Mouse (Mus musculus) urinary bladder, postnatal 14 days (tissue): ENCODE data around the gene Cnksr3.

ENCODE experiments used
- DNase-seq: peaks from one replicate; pipeline ENCODE4 v3.0.0; 2021; ENCODE audit warnings: low spot score

The Cnksr3 gene

GRCm38 (mm10) chr10:7211696-7212482 is at the start of gene Cnksr3:
Cnksr3 (minus strand) TSS chr10:7212237.
- DNase-seq: peak; percentile 98

GRCm38 (mm10) chr10:7260166-7261108 is 48.4 kb upstream of the Cnksr3 start:
- DNase-seq: no peak

- DNase-seq: no peak
Observed at GRCm38 (mm10) chr10:7258607-7259006, 46.6 kb upstream of the Cnksr3 start.

GRCm38 (mm10) chr10:7250455-7250854 is 38.4 kb upstream of the Cnksr3 start:
- no peak for DNase-seq

- no peak for DNase-seq
Observed at GRCm38 (mm10) chr10:7234601-7235000, 22.6 kb upstream of the Cnksr3 start.

GRCm38 (mm10) chr10:7217551-7218127 is 5.6 kb upstream of the Cnksr3 start:
- no peak for DNase-seq

- no peak for DNase-seq
Observed at GRCm38 (mm10) chr10:7214718-7215117, 2.7 kb upstream of the Cnksr3 start.

- no peak for DNase-seq
Observed at GRCm38 (mm10) chr10:7213066-7213630, 1.1 kb upstream of the Cnksr3 start.

- peak; percentile 39 for DNase-seq
Observed at GRCm38 (mm10) chr10:7212537-7212936, 500 bp upstream of the Cnksr3 start.

- DNase-seq: peak; percentile 80
Observed at GRCm38 (mm10) chr10:7210991-7211695, 894 bp downstream of the Cnksr3 start.

GRCm38 (mm10) chr10:7209691-7210455 is 2.2 kb downstream of the Cnksr3 start:
- DNase-seq: no peak

GRCm38 (mm10) chr10:7208859-7209441 is 3.1 kb downstream of the Cnksr3 start:
- no peak for DNase-seq

GRCm38 (mm10) chr10:7207301-7207700 is 4.7 kb downstream of the Cnksr3 start:
- no peak for DNase-seq

GRCm38 (mm10) chr10:7206571-7206970 is 5.5 kb downstream of the Cnksr3 start:
- no peak for DNase-seq

GRCm38 (mm10) chr10:7205576-7205975 is 6.5 kb downstream of the Cnksr3 start:
- DNase-seq: no peak

GRCm38 (mm10) chr10:7204953-7205352 is 7.1 kb downstream of the Cnksr3 start:
- DNase-seq: no peak

GRCm38 (mm10) chr10:7202576-7202975 is 9.5 kb downstream of the Cnksr3 start:
- no peak for DNase-seq

GRCm38 (mm10) chr10:7200665-7201064 is 11.4 kb downstream of the Cnksr3 start:
- no peak for DNase-seq

GRCm38 (mm10) chr10:7198201-7198600 is 13.8 kb downstream of the Cnksr3 start:
- no peak for DNase-seq

- DNase-seq: no peak
Observed at GRCm38 (mm10) chr10:7197733-7198132, 14.3 kb downstream of the Cnksr3 start.
